Mouse (Mus musculus) heart, postnatal 14 days (tissue): ENCODE measurements around the gene Cdk14. TPM values are rescaled to one million over a fixed set of nuclear protein-coding genes. Genes with fewer than 3 reads are reported as not detected.

Experiments
- DNase-seq, 2 experiments: peaks; one replicate each; pipeline ENCODE4 v3.0.0; 2021 to 2022
- intact Hi-C: fragments of 180-260 bp; cut with DNase I; formaldehyde crosslinking; loops from one replicate; pipeline ENCODE4 v1.15.1; 2025
- total RNA-seq, 2 experiments: library from RNA; stranded (reverse); gene quantifications; 2 replicates each; pipeline ENCODE4 v1.2.3; 2021

The Cdk14 gene
- total RNA-seq, 2 experiments from 2014 or later, result 13.4 to 14.6 TPM

GRCm38 (mm10) chr5:5208016-5208415, 212.1 kb downstream of the Cdk14 start:
- intact Hi-C loops, result no loop called here
- DNase-seq, result no peak

- DNase-seq, result no peak
- intact Hi-C loops, result no loop called here
Measured at GRCm38 (mm10) chr5:5206012-5206411, 214.1 kb downstream of the Cdk14 start.

GRCm38 (mm10) chr5:5194562-5195221, 225.4 kb downstream of the Cdk14 start:
- intact Hi-C loops, result no loop called here
- DNase-seq, result no peak

GRCm38 (mm10) chr5:5189590-5189989, 230.5 kb downstream of the Cdk14 start:
- DNase-seq, result no peak

GRCm38 (mm10) chr5:5185987-5186742, 233.9 kb downstream of the Cdk14 start:
- intact Hi-C loops, result no loop called here
- DNase-seq, result no peak

More at GRCm38 (mm10) chr5:5189590-5189989, 230.5 kb downstream of the Cdk14 start:
- intact Hi-C loops, result no loop called here

GRCm38 (mm10) chr5:5185521-5185920, 234.6 kb downstream of the Cdk14 start:
- DNase-seq, result no peak
- intact Hi-C loops, result no loop called here

GRCm38 (mm10) chr5:5180711-5181110, 239.4 kb downstream of the Cdk14 start:
- no peak for DNase-seq
- intact Hi-C loops, result no loop called here

- intact Hi-C loops, result no loop called here
- peak; percentile 30 to 36 for DNase-seq
Measured at GRCm38 (mm10) chr5:5180311-5180710, 239.8 kb downstream of the Cdk14 start.

- intact Hi-C loops, result no loop called here
- DNase-seq, result no peak
Measured at GRCm38 (mm10) chr5:5176052-5176451, 244.1 kb downstream of the Cdk14 start.

GRCm38 (mm10) chr5:5175611-5176010, 244.5 kb downstream of the Cdk14 start:
- intact Hi-C loops, result no loop called here
- DNase-seq, result no peak

- no peak for DNase-seq
- intact Hi-C loops, result no loop called here
Measured at GRCm38 (mm10) chr5:5175090-5175489, 245.0 kb downstream of the Cdk14 start.

- DNase-seq, result no peak
- intact Hi-C loops, result no loop called here
Measured at GRCm38 (mm10) chr5:5166086-5166485, 254.0 kb downstream of the Cdk14 start.

- no peak for DNase-seq
- intact Hi-C loops, result no loop called here
Measured at GRCm38 (mm10) chr5:5164326-5164725, 255.8 kb downstream of the Cdk14 start.

GRCm38 (mm10) chr5:5163823-5164222, 256.3 kb downstream of the Cdk14 start:
- intact Hi-C loops, result no loop called here

GRCm38 (mm10) chr5:5159521-5159920, 260.6 kb downstream of the Cdk14 start:
- no peak for DNase-seq
- intact Hi-C loops, result no loop called here

More at GRCm38 (mm10) chr5:5163823-5164222, 256.3 kb downstream of the Cdk14 start:
- no peak for DNase-seq

GRCm38 (mm10) chr5:5139855-5140254, 280.3 kb downstream of the Cdk14 start:
- intact Hi-C loops, result no loop called here
- DNase-seq, result peak; percentile 7 to 26

GRCm38 (mm10) chr5:5134905-5135511, 285.1 kb downstream of the Cdk14 start:
- DNase-seq, result no peak
- intact Hi-C loops, result no loop called here

- intact Hi-C loops, result no loop called here
- no peak for DNase-seq
Measured at GRCm38 (mm10) chr5:5134143-5134904, 285.8 kb downstream of the Cdk14 start.

GRCm38 (mm10) chr5:5128852-5129251, 291.3 kb downstream of the Cdk14 start:
- intact Hi-C loops, result no loop called here
- DNase-seq, result no peak

GRCm38 (mm10) chr5:5124645-5125044, 295.5 kb downstream of the Cdk14 start:
- intact Hi-C loops, result no loop called here
- DNase-seq, result no peak
